Mouse (Mus musculus) stomach, postnatal 0 days (tissue): ENCODE measurements around the gene Mgat4a. TPM values are rescaled to one million over a fixed set of nuclear protein-coding genes. Genes with fewer than 3 reads are reported as not detected.
"Not testable (repeated sequence)": the region's sequence is repeated elsewhere in the genome, so short reads cannot be mapped to it uniquely, and the experiment has no call there.

Experiments used
- ATAC-seq: fragments of 200-750 bp; cut with Nextera tagmentation; 2 replicates; pipeline ENCODE4 v1.8.0; 2017; ENCODE audit not compliant: low FRiP score, low TSS enrichment
- DNase-seq: peaks from one replicate; pipeline ENCODE4 v3.0.0-alpha.2; 2016; ENCODE audit warnings: low spot score
- H3K27ac ChIP-seq: fragments of 300-500 bp; sonication (generic); replicated peaks from 2 replicates; pipeline ENCODE4 v1.5.1; 2014; ENCODE audit warnings: mild to moderate bottlenecking, control low read depth
- H3K27me3 ChIP-seq: fragments of 300-500 bp; sonication (generic); 2 replicates; pipeline ENCODE4 v1.6.1; 2014; ENCODE audit warnings: low read length; ENCODE audit not compliant: control insufficient read depth, insufficient read depth
- H3K36me3 ChIP-seq: fragments of 300-500 bp; sonication (generic); 2 replicates; pipeline ENCODE4 v1.6.1; 2014; ENCODE audit warnings: low read length, mixed read lengths; ENCODE audit not compliant: control insufficient read depth, insufficient read depth
- H3K4me1 ChIP-seq: fragments of 300-500 bp; sonication (generic); replicated peaks from 2 replicates; pipeline ENCODE4 v1.6.1; 2014; ENCODE audit warnings: antibody characterized with exemption; ENCODE audit not compliant: control insufficient read depth, insufficient read depth
- H3K4me2 ChIP-seq: fragments of 300-500 bp; sonication (generic); replicated peaks from 2 replicates; pipeline ENCODE4 v1.6.1; 2014; ENCODE audit warnings: low read depth, mild to moderate bottlenecking, control low read depth, moderate library complexity
- H3K4me3 ChIP-seq: fragments of 300-500 bp; sonication (generic); 2 replicates; pipeline ENCODE4 v1.5.1; 2014; ENCODE audit warnings: low read depth, low read length, control low read depth
- H3K9ac ChIP-seq: fragments of 300-500 bp; sonication (generic); 2 replicates; pipeline ENCODE4 v1.6.1; 2014; ENCODE audit warnings: mild to moderate bottlenecking, low read length, control low read depth, mixed read lengths
- H3K9me3 ChIP-seq: fragments of 300-500 bp; sonication (generic); 2 replicates; pipeline ENCODE4 v1.6.1; 2016; ENCODE audit warnings: low read length; ENCODE audit not compliant: control insufficient read depth
- CTCF ChIP-seq: IDR thresholded peaks from 2 replicates; pipeline ENCODE4 v1.5.1; 2016; ENCODE audit warnings: antibody characterized with exemption, low read depth, mild to moderate bottlenecking, moderate library complexity
- EP300 ChIP-seq: optimal IDR thresholded peaks from 2 replicates; pipeline ENCODE3; 2016; ENCODE audit warnings: antibody characterized with exemption
- WGBS: fragments of 180-500 bp; shearing (Covaris S2); extraction: QIAGEN DNeasy Blood & Tissue Kit; methylation state at CpG from one replicate; pipeline ENCODE4 v1.1.7; 2014; 5-methylcytosine and 5-hydroxymethylcytosine counted together
- polyA plus RNA-seq: library from polyadenylated mRNA; unstranded; fragments of >200 nt; fragmentation: Nextera tagmentation; extraction: Ambion mirVana; gene quantifications from 2 replicates; pipeline ENCODE4 v1.2.1, GENCODE M21; 2015

Gene Mgat4a
- polyA plus RNA-seq, 1 experiment from 2014 or later, result 13.8 TPM

DNA sequence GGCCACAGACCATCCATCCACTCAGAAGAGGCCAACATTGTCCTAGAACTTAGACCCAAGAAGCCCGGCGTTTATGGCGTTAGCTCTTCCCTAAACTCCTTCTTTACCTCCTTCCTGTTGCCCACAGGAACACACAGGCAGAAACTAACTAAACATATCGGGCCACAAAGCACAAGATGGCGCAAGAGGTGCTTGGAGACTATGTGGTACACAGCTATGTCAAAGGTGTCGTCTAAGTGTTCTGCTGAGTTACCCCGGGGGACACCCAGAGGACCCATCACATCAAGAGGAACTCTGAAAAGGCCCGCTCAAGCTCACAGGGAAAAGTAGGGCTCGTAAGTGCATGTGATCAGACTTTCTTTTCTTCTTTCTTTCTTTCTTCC is 35.5 kb downstream of the Mgat4a start:
- no peak overlapping the region for H3K4me3 ChIP-seq
- ATAC-seq, result no peak
- H3K36me3 ChIP-seq, result no peaks in the 10 kb centered on the region
- H3K9ac ChIP-seq, result no peak overlapping the region
- H3K27ac ChIP-seq, result peak overlapping the region; percentile 50
- no peak for DNase-seq
- no peak overlapping the region for H3K4me2 ChIP-seq
- 83% methylated on average over 9 of the region's 9 CpGs for WGBS
- H3K27me3 ChIP-seq, result no peaks in the 10 kb centered on the region
- 0 out of 2 replicates have a peak, but pooled peaks cover 2% of the 10 kb centered on the region for H3K9me3 ChIP-seq
- H3K4me1 ChIP-seq, result peaks cover 9% of the 10 kb centered on the region; the same call in 1 of the 2 replicates
- TF ChIP-seq CTCF (peak; percentile 31; the same call in 1 of the 2 replicates), EP300 (no peak)

DNA sequence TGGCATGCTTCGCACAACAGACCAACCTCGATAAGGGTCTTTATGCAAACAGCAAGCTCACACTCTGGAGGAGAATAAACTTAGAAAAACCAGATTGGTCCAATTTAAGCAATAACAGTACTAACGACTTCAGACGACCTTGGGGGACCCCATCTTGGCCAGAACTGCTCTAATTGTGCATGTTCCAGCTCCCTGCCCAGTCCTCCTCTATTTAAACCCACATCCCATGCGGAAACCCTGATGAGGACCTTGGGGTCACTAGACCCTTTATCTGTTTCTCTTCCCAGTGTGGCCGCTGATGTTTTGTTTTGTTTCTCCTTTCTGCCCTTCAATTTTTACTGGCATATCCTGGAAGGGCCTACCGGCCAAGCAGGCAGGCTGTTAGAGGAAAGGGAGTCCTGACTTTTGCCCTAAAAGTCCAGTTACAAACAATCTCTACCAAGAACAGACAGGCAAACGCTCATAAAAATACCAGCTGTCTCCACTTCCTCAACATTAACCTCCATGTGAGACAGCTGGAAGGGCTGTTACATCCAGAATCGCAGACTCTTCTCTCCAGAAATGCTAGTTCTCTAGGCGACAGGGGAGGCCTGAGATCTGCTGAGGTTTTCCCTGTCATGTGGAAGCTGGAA is 36.0 kb downstream of the Mgat4a start:
- no peak for DNase-seq
- no peak overlapping the region for H3K4me2 ChIP-seq
- ATAC-seq, result no peak

DNA sequence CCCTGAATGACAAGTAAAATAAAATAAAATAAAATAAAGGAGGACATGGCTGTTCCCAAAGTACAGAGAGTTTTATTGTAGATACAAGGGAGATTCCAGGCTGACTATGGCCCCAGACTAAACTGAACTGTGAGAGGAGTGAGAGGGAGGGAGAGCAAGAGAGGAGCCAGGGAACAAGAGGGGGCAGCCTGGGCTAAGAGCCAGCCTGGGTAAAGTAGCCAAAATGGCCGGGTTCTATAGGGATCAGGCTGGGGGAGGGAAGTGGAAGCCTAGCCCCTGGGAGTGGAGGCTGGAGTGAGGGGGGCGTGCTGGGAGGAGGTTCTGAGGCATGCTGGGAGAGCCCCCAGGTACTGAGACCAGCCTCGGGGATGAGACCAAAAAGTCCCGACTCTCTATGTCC is 37.2 kb downstream of the Mgat4a start:
- 81% methylated on average over 4 of the region's 4 CpGs for WGBS
- Histone ChIP-seq H3K27me3 (no peaks in the 10 kb centered on the region), H3K4me2 (no peak overlapping the region), H3K36me3 (no peaks in the 10 kb centered on the region), H3K9me3 (0 out of 2 replicates have a peak, but pooled peaks cover 2% of the 10 kb centered on the region), H3K9ac (no peak overlapping the region), H3K27ac (0 out of 2 replicates have a peak overlapping the region, but pooled peaks have one; percentile 18), H3K4me3 (no peak overlapping the region), H3K4me1 (peaks cover 9% of the 10 kb centered on the region; the same call in 1 of the 2 replicates)
- ATAC-seq (no peak), DNase-seq (no peak)
- TF ChIP-seq EP300, result no peak
- TF ChIP-seq CTCF, result no peak

More for the DNA sequence above, 36.0 kb downstream of the Mgat4a start:
- H3K4me3 ChIP-seq, result no peak overlapping the region
- H3K4me1 ChIP-seq, result peaks cover 9% of the 10 kb centered on the region; the same call in 1 of the 2 replicates
- TF ChIP-seq CTCF (no peak), EP300 (no peak)
- peak overlapping the region; percentile 50 for H3K27ac ChIP-seq
- no peaks in the 10 kb centered on the region for H3K36me3 ChIP-seq
- H3K9me3 ChIP-seq, result 0 out of 2 replicates have a peak, but pooled peaks cover 2% of the 10 kb centered on the region
- 49% methylated on average over 10 of the region's 10 CpGs for WGBS
- no peaks in the 10 kb centered on the region for H3K27me3 ChIP-seq
- no peak overlapping the region; the same call in 1 of the 2 replicates for H3K9ac ChIP-seq

DNA sequence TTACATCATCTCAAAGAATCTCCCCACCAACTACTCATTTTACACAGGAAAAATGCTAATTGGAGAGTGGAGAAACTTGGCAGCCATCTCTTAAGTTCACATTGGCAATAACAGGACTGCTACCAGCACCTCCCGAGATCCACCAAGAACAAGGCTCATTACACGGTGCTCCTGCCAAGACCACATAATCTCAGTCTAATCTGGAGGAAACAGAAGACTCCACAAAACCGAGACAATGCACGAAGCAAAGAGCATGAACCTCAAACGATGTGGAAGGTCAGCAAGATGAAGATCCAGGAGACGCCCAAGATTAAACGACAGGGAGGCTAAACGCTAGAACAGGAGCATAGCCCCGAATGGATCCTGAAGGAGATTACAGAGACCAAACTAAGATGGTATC is 38.5 kb downstream of the Mgat4a start:
- TF ChIP-seq EP300, result no peak
- no peak for TF ChIP-seq CTCF
- H3K4me2 ChIP-seq, result no peak overlapping the region
- H3K9me3 ChIP-seq, result no peaks in the 10 kb centered on the region
- H3K27ac ChIP-seq, result no peak overlapping the region
- no peak for DNase-seq
- H3K27me3 ChIP-seq, result no peaks in the 10 kb centered on the region
- H3K9ac ChIP-seq, result no peak overlapping the region
- no peak overlapping the region for H3K4me3 ChIP-seq
- peaks cover 9% of the 10 kb centered on the region; the same call in 1 of the 2 replicates for H3K4me1 ChIP-seq
- no peak for ATAC-seq
- H3K36me3 ChIP-seq, result no peaks in the 10 kb centered on the region
- WGBS, result 73% methylated on average over 9 of the region's 9 CpGs

DNA sequence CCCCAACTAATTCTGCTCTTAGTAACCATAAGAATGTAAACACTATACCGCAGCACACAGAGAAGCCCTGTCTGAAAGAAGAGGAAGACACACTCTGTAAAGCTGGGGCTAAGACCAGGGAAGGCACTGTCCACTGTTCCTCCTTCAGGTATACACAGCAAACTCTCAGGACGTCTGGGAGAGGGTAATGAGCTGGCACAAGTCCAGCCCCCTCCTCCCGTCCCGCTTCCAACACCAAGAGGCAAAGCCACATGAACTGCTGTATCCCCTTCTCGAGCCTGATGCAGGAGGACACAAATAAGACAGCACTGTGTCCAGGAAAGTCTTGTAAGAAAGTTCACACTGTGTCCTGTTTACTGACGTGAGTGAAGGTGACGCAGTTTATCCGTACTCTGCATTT is 40.1 kb downstream of the Mgat4a start:
- WGBS, result 23% methylated on average over 8 of the region's 8 CpGs
- no peak for TF ChIP-seq CTCF
- no peak for TF ChIP-seq EP300
- ATAC-seq, result no peak

DNA sequence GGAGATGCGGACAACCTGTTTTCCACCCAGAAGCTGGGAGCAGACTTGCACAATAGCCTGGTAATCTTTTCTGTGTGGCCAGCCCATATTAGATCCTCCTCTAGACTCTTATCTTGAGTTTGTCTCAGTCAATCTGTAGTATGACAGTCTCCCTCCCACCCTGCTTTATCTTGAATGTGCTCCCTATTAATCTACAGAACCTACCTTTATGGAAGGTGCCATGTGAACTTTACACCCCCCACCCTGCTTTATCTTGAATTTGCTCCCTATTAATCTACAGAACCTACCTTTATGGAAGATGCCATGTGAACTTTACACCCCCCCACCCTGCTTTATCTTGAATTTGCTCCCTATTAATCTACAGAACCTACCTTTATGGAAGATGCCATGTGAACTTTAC is 41.4 kb downstream of the Mgat4a start:
- not testable (repeated sequence) for H3K4me2 ChIP-seq, H3K9ac ChIP-seq, H3K36me3 ChIP-seq, H3K27me3 ChIP-seq, DNase-seq, H3K9me3 ChIP-seq, ATAC-seq, H3K4me3 ChIP-seq, H3K4me1 ChIP-seq, H3K27ac ChIP-seq
- 83% methylated on average over 1 of the region's 1 CpGs for WGBS

More for the DNA sequence above, 40.1 kb downstream of the Mgat4a start:
- no peak for DNase-seq
- H3K4me3 ChIP-seq, result no peak overlapping the region
- H3K36me3 ChIP-seq, result no peaks in the 10 kb centered on the region
- H3K9me3 ChIP-seq, result no peaks in the 10 kb centered on the region
- no peak overlapping the region for H3K4me2 ChIP-seq
- peaks cover 9% of the 10 kb centered on the region; the same call in 1 of the 2 replicates for H3K4me1 ChIP-seq
- no peaks in the 10 kb centered on the region for H3K27me3 ChIP-seq
- no peak overlapping the region for H3K9ac ChIP-seq
- H3K27ac ChIP-seq, result peak overlapping the region; percentile 20; the same call in 1 of the 2 replicates
